In the genomic region with DNA sequence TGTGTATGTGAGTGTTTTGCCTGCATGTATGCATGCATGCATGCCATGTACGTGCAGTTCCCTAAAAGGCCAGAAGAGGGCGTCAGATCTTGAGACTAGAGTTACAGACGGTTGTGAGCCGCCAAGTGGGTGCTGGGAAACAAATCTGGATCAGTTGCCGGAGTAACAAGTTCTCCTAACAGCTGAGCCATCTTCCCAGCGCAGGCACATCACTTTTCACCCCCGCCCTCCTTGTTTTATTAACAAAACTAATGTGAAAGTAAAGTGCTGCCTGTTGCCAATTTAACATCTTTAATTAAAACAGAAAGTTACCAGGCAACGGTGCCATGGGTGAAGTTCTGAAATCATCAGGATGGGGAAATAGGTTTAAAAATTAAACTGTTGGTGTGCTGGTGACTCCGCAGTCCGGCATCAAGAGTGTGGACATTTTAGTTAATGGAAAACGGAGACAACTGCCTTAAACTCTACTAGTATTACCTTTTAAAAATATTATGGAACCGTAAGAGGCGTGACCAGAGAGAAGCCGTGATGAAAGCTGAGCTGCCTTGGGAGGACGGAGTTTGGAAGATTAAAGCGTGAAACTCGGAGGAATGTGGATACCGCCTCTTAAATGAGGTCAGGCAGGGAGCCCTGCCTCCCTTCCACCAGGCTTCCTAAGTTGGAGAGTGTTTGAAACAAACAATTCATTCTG, we compare ENCODE assay signal across 9 mouse cellular contexts.
A peak's percentile ranks its signal among the peaks of the same experiment; 100 is the strongest.
DNase-seq lines count a peak whose midpoint lies in the region; ATAC-seq and TF ChIP-seq lines count a peak whose summit lies in the region.
"Had no signal": no experiment of that assay in that cellular context is flagged by ENCODE, and none has a peak within 500 bp of the region (broad histone marks: within the 10 kb centered on the region; RNA-seq: fewer than 3 reads in every experiment).

No protein-coding gene starts in this region.

- ATAC-seq in midbrain, postnatal 0 days (ENCODE audit: low FRiP score) = no peak
- no peak for ATAC-seq in midbrain, embryonic 16.5 days
- no peak; the same call in 1 of the 2 replicates for ATAC-seq in embryonic facial prominence, embryonic 11.5 days (replicated peaks; ENCODE audit: insufficient number of reproducible peaks, low FRiP score, low TSS enrichment, low read depth)
- ATAC-seq in frontal cortex, adult (ENCODE audit: low TSS enrichment) = no peak
- ATAC-seq: midbrain, embryonic 15.5 days had no signal

- no peaks in the 10 kb centered on the region for H3K4me1 ChIP-seq in midbrain, postnatal 0 days (ENCODE audit: insufficient read depth, low read length)
- H3K4me1 ChIP-seq in midbrain, embryonic 16.5 days (ENCODE audit: control insufficient read depth, insufficient read depth, low read length) = no peaks in the 10 kb centered on the region
- no peaks in the 10 kb centered on the region for H3K4me1 ChIP-seq in embryonic facial prominence, embryonic 11.5 days (ENCODE audit: control insufficient read depth, insufficient read depth, low read length)
- H3K4me1 ChIP-seq: midbrain, embryonic 15.5 days had no signal

- no peak overlapping the region for H3K27ac ChIP-seq in midbrain, postnatal 0 days (ENCODE audit: low read depth, low read length)
- H3K27ac ChIP-seq in midbrain, embryonic 16.5 days (ENCODE audit: low read length) = no peak overlapping the region
- no peak overlapping the region for H3K27ac ChIP-seq in embryonic facial prominence, embryonic 11.5 days (replicated peaks; ENCODE audit: low read depth, low read length)
- H3K27ac ChIP-seq: midbrain, embryonic 15.5 days had no signal

- WGBS in midbrain, postnatal 0 days = 77% methylated on average over 18 of the region's 18 CpGs
- 82% methylated on average over 18 of the region's 18 CpGs for WGBS in midbrain, embryonic 16.5 days
- 66% methylated on average over 18 of the region's 18 CpGs for WGBS in embryonic facial prominence, embryonic 11.5 days

- H3K27me3 ChIP-seq in midbrain, postnatal 0 days (ENCODE audit: insufficient read depth, low read length) = no peaks in the 10 kb centered on the region
- no peaks in the 10 kb centered on the region for H3K27me3 ChIP-seq in midbrain, embryonic 16.5 days (ENCODE audit: control insufficient read depth, insufficient read depth, low read depth, low read length)
- no peaks in the 10 kb centered on the region for H3K27me3 ChIP-seq in embryonic facial prominence, embryonic 11.5 days (ENCODE audit: control insufficient read depth, insufficient read depth, low read length)
- H3K27me3 ChIP-seq: midbrain, embryonic 15.5 days had no signal

- no peak overlapping the region for H3K4me2 ChIP-seq in midbrain, postnatal 0 days (ENCODE audit: low read depth, low read length, poor library complexity, severe bottlenecking)
- H3K4me2 ChIP-seq in midbrain, embryonic 16.5 days (ENCODE audit: low read length) = no peak overlapping the region
- H3K4me2 ChIP-seq in embryonic facial prominence, embryonic 11.5 days (ENCODE audit: low read depth, low read length) = no peak overlapping the region
- H3K4me2 ChIP-seq: midbrain, embryonic 15.5 days had no signal

- H3K36me3 ChIP-seq in midbrain, postnatal 0 days (ENCODE audit: insufficient read depth, low read length) = no peaks in the 10 kb centered on the region
- no peaks in the 10 kb centered on the region for H3K36me3 ChIP-seq in midbrain, embryonic 16.5 days (ENCODE audit: control insufficient read depth, insufficient read depth, low read length)
- H3K36me3 ChIP-seq in embryonic facial prominence, embryonic 11.5 days (replicated peaks; ENCODE audit: control insufficient read depth, insufficient read depth, low read depth, low read length) = no peaks in the 10 kb centered on the region
- H3K36me3 ChIP-seq: midbrain, embryonic 15.5 days had no signal

- TF ChIP-seq CTCF in midbrain, postnatal 0 days (IDR thresholded peaks at IDR 0.05) = peak; percentile 40; the same call in 1 of the 2 replicates

- no peak overlapping the region for H3K9ac ChIP-seq in midbrain, postnatal 0 days (replicated peaks; ENCODE audit: low read length, poor library complexity, severe bottlenecking)
- no peak overlapping the region for H3K9ac ChIP-seq in midbrain, embryonic 16.5 days (ENCODE audit: low read depth, low read length)
- no peak overlapping the region for H3K9ac ChIP-seq in embryonic facial prominence, embryonic 11.5 days (replicated peaks; ENCODE audit: low read length)
- H3K9ac ChIP-seq: midbrain, embryonic 15.5 days had no signal

- no peak overlapping the region for H3K4me3 ChIP-seq in midbrain, postnatal 0 days (ENCODE audit: low read depth, low read length)
- no peak overlapping the region for H3K4me3 ChIP-seq in midbrain, embryonic 16.5 days (ENCODE audit: low read depth, low read length)
- no peak overlapping the region for H3K4me3 ChIP-seq in embryonic facial prominence, embryonic 11.5 days (ENCODE audit: low read depth, low read length)
- H3K4me3 ChIP-seq: midbrain, embryonic 15.5 days had no signal

- no peaks in the 10 kb centered on the region for H3K9me3 ChIP-seq in midbrain, postnatal 0 days (ENCODE audit: low read length)
- no peaks in the 10 kb centered on the region for H3K9me3 ChIP-seq in midbrain, embryonic 16.5 days (replicated peaks; ENCODE audit: control insufficient read depth, low read length, poor library complexity, severe bottlenecking)
- H3K9me3 ChIP-seq in embryonic facial prominence, embryonic 11.5 days (replicated peaks; ENCODE audit: control insufficient read depth, low read length) = no peaks in the 10 kb centered on the region
- H3K9me3 ChIP-seq: midbrain, embryonic 15.5 days had no signal

- no peak for DNase-seq in midbrain, postnatal 0 days (ENCODE audit: low spot score)
- peak; percentile 54 for DNase-seq in embryonic facial prominence, embryonic 11.5 days (ENCODE audit: low spot score)
- DNase-seq in kidney, postnatal 4 days = peak; percentile 64 to 73
- DNase-seq in yolk sac, embryonic 10.5 days (ENCODE audit: low spot score) = peak; percentile 26
- DNase-seq in natural killer cell, adult 2 months (ENCODE audit: low spot score in 2 of 2) = no peak
- DNase-seq: heart, adult 11 months had no signal

Comparison
In these comparisons a context has a peak if more than half of its experiments do, and no peak if none do; other contexts are left out.
1. DNase-seq: peak in embryonic facial prominence, embryonic 11.5 days (single experiment), kidney, postnatal 4 days (2 of 2) and yolk sac, embryonic 10.5 days (single experiment); none in midbrain, postnatal 0 days (single experiment) and natural killer cell, adult 2 months (0 of 2).